Mouse (Mus musculus) G1E (cell line): ENCODE measurements around the gene Cttn. TPM values are rescaled to one million over a fixed set of nuclear protein-coding genes. Genes with fewer than 3 reads are reported as not detected.

Experiments
- ATAC-seq: 2 replicates; pipeline ENCODE4 v1.8.0; 2016; ENCODE audit warnings: mild to moderate bottlenecking; ENCODE audit not compliant: insufficient number of reproducible peaks, poor library complexity, low FRiP score, severe bottlenecking; ENCODE audit errors: extremely low read depth
- DNase-seq: peaks from one replicate; pipeline ENCODE4 v3.0.0; 2012; ENCODE audit warnings: low spot score
- H3K27me3 ChIP-seq: 2 replicates; pipeline ENCODE4 v1.6.1; 2012; ENCODE audit warnings: mild to moderate bottlenecking, low read length, inconsistent platforms; ENCODE audit not compliant: insufficient read depth
- H3K36me3 ChIP-seq: replicated peaks from 2 replicates; pipeline ENCODE3; 2012; ENCODE audit warnings: mild to moderate bottlenecking, inconsistent platforms
- H3K4me1 ChIP-seq: 2 replicates; pipeline ENCODE4 v1.6.1; 2012; ENCODE audit warnings: low read depth, low read length, inconsistent platforms, mixed read lengths; ENCODE audit not compliant: insufficient read depth
- H3K4me3 ChIP-seq: 2 replicates; pipeline ENCODE4 v1.5.1; 2012; ENCODE audit warnings: low read depth, mild to moderate bottlenecking, inconsistent platforms, low read length, moderate library complexity, mixed read lengths
- H3K9me3 ChIP-seq: replicated peaks from 2 replicates; pipeline ENCODE4 v1.6.1; 2012; ENCODE audit warnings: inconsistent platforms
- CTCF ChIP-seq: IDR thresholded peaks from 2 replicates; pipeline ENCODE4 v1.5.1; 2012; ENCODE audit warnings: low read depth, low read length, inconsistent platforms, mixed read lengths
- GATA1 ChIP-seq: IDR thresholded peaks from 2 replicates; pipeline ENCODE4 v1.6.1; 2012; ENCODE audit warnings: borderline replicate concordance, low read length, inconsistent platforms, mixed read lengths
- GATA2 ChIP-seq: IDR thresholded peaks from 2 replicates; pipeline ENCODE4 v1.6.1; 2012; ENCODE audit warnings: low read depth, low read length, inconsistent platforms, borderline replicate concordance
- POLR2AphosphoS5 ChIP-seq: IDR thresholded peaks from 2 replicates; pipeline ENCODE4 v1.6.1; 2012; ENCODE audit warnings: low read depth, low read length, inconsistent platforms; ENCODE audit not compliant: insufficient replicate concordance
- TAL1 ChIP-seq: conservative IDR thresholded peaks from 2 replicates; pipeline ENCODE4 v1.6.1; 2012; ENCODE audit warnings: low read depth, low read length, inconsistent platforms, mixed read lengths
- polyA plus RNA-seq: library from polyadenylated mRNA; stranded (reverse); fragments of >175 nt; gene quantifications from 2 replicates; pipeline ENCODE4 v1.2.3, GENCODE M21; 2012
- total RNA-seq, 2 experiments: library from RNA; stranded (forward) in 1 of 2; stranded (reverse) in 1 of 2; fragments of 200-1000 nt in 1 of 2; fragments of >200 nt in 1 of 2; fragmentation: Nextera tagmentation in 1 of 2; gene quantifications; 2 replicates each; pipeline ENCODE4 v1.2.3; 2014 to 2017

Cttn gene
- total and polyA plus RNA-seq, 3 experiments: 23.8 to 107 (median 34.1) TPM

DNA sequence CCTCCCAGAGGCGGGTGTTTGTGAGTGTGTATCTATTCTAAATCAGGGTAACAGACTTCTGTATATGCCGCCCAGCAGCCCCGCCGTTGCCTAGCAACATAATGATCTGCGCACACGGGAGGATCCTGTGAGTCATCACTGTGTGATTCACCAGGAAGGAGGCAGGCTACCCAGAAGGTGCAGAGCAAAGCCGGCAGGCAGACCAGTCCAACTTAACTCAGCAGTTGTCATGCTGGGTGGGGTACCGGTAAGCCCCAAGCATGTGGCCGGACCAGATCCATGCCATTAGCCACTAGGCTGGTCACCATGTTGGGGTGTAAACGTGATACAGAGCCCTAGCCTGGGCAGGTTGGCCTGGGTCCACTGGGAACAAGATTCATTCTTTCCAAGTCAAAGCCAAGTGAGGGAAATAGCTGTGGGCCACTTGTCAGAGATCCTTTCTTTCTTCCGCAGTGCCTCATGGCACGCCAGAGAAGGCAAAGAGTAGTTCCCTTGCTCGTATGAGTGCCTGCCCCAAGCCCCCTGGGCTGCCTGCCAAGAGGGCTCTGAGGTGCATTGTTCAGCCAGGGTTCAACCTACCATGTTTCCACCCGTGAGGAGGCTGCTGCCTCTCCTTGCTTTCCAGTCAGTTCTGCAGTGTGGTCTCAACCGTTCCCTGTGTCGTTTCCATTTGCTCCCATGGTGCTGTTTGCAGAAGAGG, 53.0 kb downstream of the Cttn start:
- TF ChIP-seq GATA2: no peak
- TF ChIP-seq POLR2AphosphoS5: no peak
- TF ChIP-seq TAL1: no peak
- TF ChIP-seq GATA1: no peak
- TF ChIP-seq CTCF: no peak
- peaks cover 68% of the 10 kb centered on the region for H3K27me3 ChIP-seq
- no peak for ATAC-seq
- no peaks in the 10 kb centered on the region for H3K36me3 ChIP-seq
- peaks cover 3% of the 10 kb centered on the region; the same call in 1 of the 2 replicates for H3K4me1 ChIP-seq
- H3K9me3 ChIP-seq: no peaks in the 10 kb centered on the region
- no peak overlapping the region for H3K4me3 ChIP-seq
- DNase-seq: no peak

- DNase-seq: no peak
- TF ChIP-seq CTCF (no peak), GATA1 (no peak), TAL1 (no peak), POLR2AphosphoS5 (no peak), GATA2 (no peak)
- peaks cover 3% of the 10 kb centered on the region; the same call in 1 of the 2 replicates for H3K4me1 ChIP-seq
- H3K36me3 ChIP-seq: no peaks in the 10 kb centered on the region
- no peaks in the 10 kb centered on the region for H3K9me3 ChIP-seq
- H3K27me3 ChIP-seq: peaks cover 67% of the 10 kb centered on the region
- no peak overlapping the region for H3K4me3 ChIP-seq
- ATAC-seq: no peak
Observed at GRCm38 (mm10) chr7:144417234-144417633, 53.6 kb downstream of the Cttn start.

GRCm38 (mm10) chr7:144415795-144416194, 55.0 kb downstream of the Cttn start:
- TF ChIP-seq GATA2: no peak
- TF ChIP-seq GATA1: no peak
- TF ChIP-seq POLR2AphosphoS5: no peak
- TF ChIP-seq CTCF: no peak
- no peak for TF ChIP-seq TAL1
- DNase-seq (no peak), ATAC-seq (no peak)
- H3K9me3 ChIP-seq: no peaks in the 10 kb centered on the region
- no peaks in the 10 kb centered on the region for H3K36me3 ChIP-seq
- H3K27me3 ChIP-seq: peaks cover 57% of the 10 kb centered on the region
- no peak overlapping the region for H3K4me3 ChIP-seq
- H3K4me1 ChIP-seq: peaks cover 3% of the 10 kb centered on the region; the same call in 1 of the 2 replicates

GRCm38 (mm10) chr7:144414632-144415031, 56.2 kb downstream of the Cttn start:
- H3K4me1 ChIP-seq: no peaks in the 10 kb centered on the region
- H3K36me3 ChIP-seq: no peaks in the 10 kb centered on the region
- no peak overlapping the region for H3K4me3 ChIP-seq
- TF ChIP-seq GATA1: no peak
- no peak for TF ChIP-seq CTCF
- TF ChIP-seq POLR2AphosphoS5: no peak
- TF ChIP-seq GATA2: no peak
- TF ChIP-seq TAL1: no peak
- ATAC-seq (no peak), DNase-seq (no peak)
- H3K9me3 ChIP-seq: no peaks in the 10 kb centered on the region
- H3K27me3 ChIP-seq: peaks cover 51% of the 10 kb centered on the region

GRCm38 (mm10) chr7:144411967-144412906, 58.6 kb downstream of the Cttn start:
- TF ChIP-seq GATA1: no peak
- no peak for TF ChIP-seq POLR2AphosphoS5
- TF ChIP-seq GATA2: no peak
- TF ChIP-seq CTCF: no peak
- TF ChIP-seq TAL1: no peak
- Histone ChIP-seq H3K27me3 (peaks cover 47% of the 10 kb centered on the region), H3K4me3 (no peak overlapping the region), H3K4me1 (no peaks in the 10 kb centered on the region), H3K9me3 (no peaks in the 10 kb centered on the region), H3K36me3 (no peaks in the 10 kb centered on the region)
- ATAC-seq (no peak), DNase-seq (no peak)

DNA sequence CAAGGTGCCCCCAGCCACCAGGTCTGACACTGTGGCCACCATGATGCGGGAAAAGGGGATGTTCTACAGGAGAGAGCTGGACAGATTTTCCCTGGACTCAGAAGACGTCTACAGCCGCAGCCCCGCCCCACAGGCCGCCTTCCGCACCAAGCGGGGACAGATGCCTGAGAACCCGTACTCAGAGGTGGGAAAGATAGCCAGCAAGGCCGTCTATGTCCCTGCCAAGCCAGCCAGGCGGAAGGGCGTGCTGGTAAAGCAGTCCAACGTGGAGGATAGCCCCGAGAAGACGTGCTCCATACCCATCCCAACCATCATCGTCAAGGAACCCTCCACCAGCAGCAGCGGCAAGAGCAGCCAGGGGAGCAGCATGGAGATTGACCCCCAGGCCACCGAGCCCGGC, 61.1 kb downstream of the Cttn start:
- no peaks in the 10 kb centered on the region for H3K4me1 ChIP-seq
- no peak for ATAC-seq
- H3K27me3 ChIP-seq: peaks cover 47% of the 10 kb centered on the region
- DNase-seq: no peak
- no peaks in the 10 kb centered on the region for H3K36me3 ChIP-seq
- no peak overlapping the region for H3K4me3 ChIP-seq
- H3K9me3 ChIP-seq: no peaks in the 10 kb centered on the region
- TF ChIP-seq POLR2AphosphoS5: no peak
- TF ChIP-seq TAL1: no peak
- TF ChIP-seq GATA1: no peak
- no peak for TF ChIP-seq GATA2
- TF ChIP-seq CTCF: no peak
